Mouse (Mus musculus) G1E (cell line): ENCODE measurements around the gene Hist1h2bg.
"Not testable (repeated sequence)": the region's sequence is repeated elsewhere in the genome, so short reads cannot be mapped to it uniquely, and the experiment has no call there.

Source experiments
- CTCF ChIP-seq: IDR thresholded peaks from 2 replicates; pipeline ENCODE4 v1.5.1; 2012; ENCODE audit warnings: low read depth, low read length, inconsistent platforms, mixed read lengths
- GATA1 ChIP-seq: IDR thresholded peaks from 2 replicates; pipeline ENCODE4 v1.6.1; 2012; ENCODE audit warnings: borderline replicate concordance, low read length, inconsistent platforms, mixed read lengths
- TAL1 ChIP-seq: conservative IDR thresholded peaks from 2 replicates; pipeline ENCODE4 v1.6.1; 2012; ENCODE audit warnings: low read depth, low read length, inconsistent platforms, mixed read lengths

DNA sequence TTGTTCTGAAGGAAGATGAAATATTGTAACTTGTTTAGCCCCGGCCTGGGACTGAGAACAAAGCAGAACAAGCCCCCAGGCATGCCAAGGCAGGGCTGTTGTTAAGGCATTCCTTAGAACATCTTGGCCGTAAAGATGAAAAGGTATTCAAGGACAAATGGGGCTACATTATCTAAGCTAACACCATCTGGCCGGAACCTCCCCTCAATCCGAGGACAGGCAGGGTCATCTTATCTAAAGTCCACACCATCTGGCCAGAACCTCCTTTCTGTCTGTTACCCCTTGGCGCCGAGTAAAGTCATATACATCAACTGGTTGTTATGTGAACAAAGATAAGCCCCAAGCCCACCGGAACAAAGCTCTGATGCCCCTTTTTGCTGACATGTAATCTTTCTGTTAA lies 20.7 kb downstream of the Hist1h2bg start:
- TF ChIP-seq CTCF, GATA1: not testable (repeated sequence)
- peak; percentile 50 for TF ChIP-seq TAL1
